Mouse (Mus musculus): ENCODE data around the gene Snrnp35. TPM values are rescaled to one million over a fixed set of nuclear protein-coding genes. Genes with fewer than 3 reads are reported as not detected.

Gene Snrnp35
- polyA plus RNA-seq (2017; shearing (Covaris generic)), result 1 to 10 TPM; 6.5 to 8.3 TPM

DNA sequence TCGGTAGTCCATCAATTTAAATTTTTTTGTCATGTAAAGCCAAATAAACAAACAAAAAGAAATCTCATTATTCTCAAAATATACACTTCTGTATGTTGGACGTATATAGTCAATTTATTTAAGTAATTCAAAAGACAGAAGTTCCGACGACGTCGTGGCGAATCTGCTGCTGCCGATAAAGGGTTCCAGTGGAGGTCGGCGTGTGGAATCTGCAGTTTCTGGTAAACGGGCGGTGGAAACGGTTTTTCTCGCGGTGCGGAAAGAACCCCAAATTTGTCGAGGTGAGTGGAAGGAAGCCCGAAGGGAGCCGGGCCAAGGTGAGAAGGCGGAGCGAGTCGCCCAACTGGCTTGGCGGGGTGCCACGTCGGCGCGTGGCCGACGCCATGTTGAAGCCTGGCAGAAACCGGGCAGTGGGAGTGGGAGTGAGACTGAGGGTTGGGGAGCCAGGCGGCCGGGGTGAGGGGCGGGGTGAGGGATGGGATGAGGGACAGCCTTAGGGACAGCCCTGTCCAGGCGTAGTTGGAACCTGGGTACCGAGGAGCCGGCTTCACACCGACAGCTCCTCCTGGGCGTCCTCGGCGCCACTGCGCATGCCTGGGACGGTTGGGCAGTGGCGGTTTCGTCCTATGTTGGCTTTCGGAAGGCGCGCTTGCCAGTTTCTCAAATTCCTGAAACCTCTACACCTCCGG lies at the start of gene Snrnp35:
Gene Snrnp35 (plus strand): TSS at position 169 of the 689 bp plus-strand sequence.

DNA sequence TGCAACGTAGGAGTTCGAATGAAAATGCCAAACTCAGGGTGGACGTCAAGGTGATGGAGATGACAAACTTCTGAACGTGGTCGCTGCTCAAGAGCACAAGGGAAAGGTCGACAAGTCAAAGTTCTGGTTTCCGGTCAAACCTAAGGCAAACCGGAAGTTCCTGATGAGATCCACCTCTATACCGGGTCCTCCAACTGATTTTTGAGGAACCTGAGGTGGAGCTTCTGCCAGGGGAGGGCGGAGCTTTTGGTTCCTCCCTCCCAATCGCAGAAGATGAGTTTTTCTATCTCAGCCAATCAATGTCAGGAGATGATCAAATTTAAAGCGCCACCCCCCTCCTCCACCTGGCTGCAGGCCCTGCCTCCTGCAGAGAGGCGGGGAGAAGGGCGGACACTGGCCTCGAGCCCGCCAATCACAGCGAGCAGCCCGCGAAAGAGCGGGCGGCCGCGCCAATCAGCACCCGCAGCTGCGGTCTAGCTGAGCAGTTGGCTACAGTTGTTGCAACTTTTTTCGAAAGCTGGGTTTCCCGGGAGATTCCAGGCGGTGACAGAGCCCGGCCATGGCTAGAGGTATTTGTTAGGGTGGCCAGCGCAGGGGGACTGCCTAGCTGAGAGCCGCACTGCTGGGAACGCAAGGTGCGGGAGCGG lies 43.4 kb upstream of the Snrnp35 start, which contains the start of gene Kmt5a:
Gene Kmt5a (plus strand): TSS at position 484 of the 647 bp plus-strand sequence.

DNA sequence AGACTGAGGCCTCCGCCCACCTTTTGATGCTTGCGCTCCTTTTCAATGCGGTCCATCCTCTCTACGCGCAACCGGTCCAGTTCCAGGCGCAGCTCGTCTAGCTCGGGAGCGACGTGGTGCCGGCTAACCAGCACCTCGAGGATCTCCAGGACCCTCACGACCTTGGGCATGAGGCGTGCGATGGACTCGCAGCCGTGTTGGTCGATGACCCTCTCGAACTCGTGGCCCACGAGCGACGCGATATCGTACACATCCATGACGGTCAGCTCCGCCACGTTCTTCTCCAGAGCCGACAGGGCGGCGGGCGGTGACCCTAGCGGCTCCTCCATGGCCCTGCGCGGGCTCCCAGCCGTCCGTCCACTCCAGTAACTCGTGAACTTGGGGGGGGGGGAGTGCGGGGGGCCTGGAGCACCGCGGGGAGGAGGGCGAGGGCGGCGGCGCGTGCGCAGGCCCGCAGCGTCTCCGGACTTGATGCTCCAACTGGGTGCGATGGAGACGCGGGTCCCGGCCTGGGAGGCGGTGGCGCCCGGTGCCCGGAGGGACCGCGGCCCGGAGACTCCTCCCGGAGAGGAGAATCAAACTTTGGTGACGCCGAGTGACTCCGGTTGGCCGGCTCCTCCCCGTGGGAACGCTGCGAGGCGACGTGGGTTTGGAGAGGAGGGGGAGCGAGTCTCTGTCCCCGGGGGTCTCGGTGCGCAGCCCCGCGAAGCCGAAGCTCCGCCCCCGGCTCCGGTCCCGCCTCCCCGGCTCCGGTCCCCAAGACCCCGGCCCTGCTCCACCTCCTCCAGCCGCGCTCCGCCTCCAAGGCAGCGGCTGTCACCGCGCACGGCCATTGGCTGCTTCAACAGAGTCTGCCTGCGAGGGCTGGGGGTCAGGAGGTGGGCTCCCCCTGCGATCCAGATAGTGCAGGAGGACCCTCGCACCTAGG lies 48.0 kb downstream of the Snrnp35 start, which contains the start of gene Rilpl1:
Gene Rilpl1 (minus strand): TSS at position 737 of the 928 bp plus-strand sequence.

DNA sequence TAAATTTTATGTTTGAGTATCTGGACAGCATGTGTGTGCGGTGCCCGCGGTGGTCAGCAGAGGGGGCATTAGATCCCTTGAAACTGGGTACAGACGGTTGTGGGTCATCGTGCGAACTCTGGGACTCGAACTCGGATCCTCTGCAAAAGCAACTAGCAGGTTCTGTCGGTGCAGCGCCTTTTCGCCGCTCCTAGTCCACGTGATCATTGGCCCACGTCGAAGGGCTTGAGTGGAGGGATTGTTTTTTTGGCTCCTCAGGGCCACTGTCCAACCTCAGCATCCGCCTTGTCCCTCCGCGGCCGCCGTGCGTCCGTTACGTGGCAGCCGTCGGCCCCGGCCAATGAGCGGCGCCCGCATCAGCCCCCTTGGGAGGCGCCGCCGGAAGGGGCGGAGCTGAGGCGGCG lies 57.5 kb downstream of the Snrnp35 start, which contains the start of gene Tmed2:
Gene Tmed2 (plus strand): TSS at position 313 of the 404 bp plus-strand sequence.

Other genes with a start within 250 kb of the Snrnp35 start
- gene Pitpnm2, start 233.4 kb upstream of the Snrnp35 start, polyA plus RNA-seq (2017; shearing (Covaris generic)), result 10 to 100 TPM; 11.6 to 14.3 TPM
- 10 to 100 TPM; 18.8 to 26.8 TPM for gene Mphosph9, start 155.2 kb upstream of the Snrnp35 start, polyA plus RNA-seq (2017; shearing (Covaris generic))
- 10 to 100 TPM; 11.5 TPM for gene 2810006K23Rik, start 155.0 kb upstream of the Snrnp35 start, polyA plus RNA-seq (2017; shearing (Covaris generic))
- gene Cdk2ap1, start 120.1 kb upstream of the Snrnp35 start, polyA plus RNA-seq (2017; shearing (Covaris generic)), result 100 to 1,000 TPM; 128 to 150 TPM
- gene Sbno1, start 57.1 kb upstream of the Snrnp35 start, polyA plus RNA-seq (2017; shearing (Covaris generic)), result 100 to 1,000 TPM in 1 of 2 experiments, 10 to 100 TPM in 1; 98.7 to 103 TPM
- 10 to 100 TPM; 68.4 to 90.9 TPM for gene Kmt5a, start 43.2 kb upstream of the Snrnp35 start, polyA plus RNA-seq (2017; shearing (Covaris generic))
- 100 to 1,000 TPM in 1 of 2 experiments, 10 to 100 TPM in 1; 60.1 to 101 TPM for gene Rilpl2, start 4.8 kb upstream of the Snrnp35 start, polyA plus RNA-seq (2017; shearing (Covaris generic))
- 1 to 10 TPM; 4.3 to 5.5 TPM for gene Rilpl1, start 48.3 kb downstream of the Snrnp35 start, polyA plus RNA-seq (2017; shearing (Covaris generic))
- gene Tmed2, start 57.6 kb downstream of the Snrnp35 start, polyA plus RNA-seq (2017; shearing (Covaris generic)), result 100 to 1,000 TPM; 431 to 569 TPM
- 10 to 100 TPM; 20.7 to 30.6 TPM for gene Ddx55, start 69.7 kb downstream of the Snrnp35 start, polyA plus RNA-seq (2017; shearing (Covaris generic))
- gene Eif2b1, start 96.0 kb downstream of the Snrnp35 start, polyA plus RNA-seq (2017; shearing (Covaris generic)), result 10 to 100 TPM; 38.8 to 44.2 TPM
- gene Gtf2h3, start 96.0 kb downstream of the Snrnp35 start, polyA plus RNA-seq (2017; shearing (Covaris generic)), result 10 to 100 TPM; 41.4 to 53.3 TPM
- 10 to 100 TPM; 81.7 to 86.2 TPM for gene Atp6v0a2, start 145.4 kb downstream of the Snrnp35 start, polyA plus RNA-seq (2017; shearing (Covaris generic))
- gene Dnah10, start 242.0 kb downstream of the Snrnp35 start, polyA plus RNA-seq (2017; shearing (Covaris generic)), result under 1 TPM; 0.11 to 0.29 TPM